Mouse (Mus musculus) left cerebral cortex, adult 2 months (tissue): Measurements from ENCODE around the gene Zfp704. TPM values are rescaled to one million over a fixed set of nuclear protein-coding genes. Genes with fewer than 3 reads are reported as not detected.
A peak's percentile ranks its signal among the peaks of the same experiment; 100 is the strongest.

Source experiments
- DNase-seq, 2 experiments: peaks; one replicate each; pipeline ENCODE4 v3.0.0; 2021 to 2022; ENCODE audit warnings: low spot score in 2 of 2, mixed read lengths in 1 of 2; ENCODE audit errors: extremely low spot score in 1 of 2
- H3K27ac ChIP-seq: fragments of 200-600 bp; 2 replicates; pipeline ENCODE4 v1.8.1; 2022
- H3K4me3 ChIP-seq: fragments of 200-600 bp; 2 replicates; pipeline ENCODE4 v1.8.1; 2022
- CTCF ChIP-seq: fragments of 200-600 bp; IDR thresholded peaks from 2 replicates; pipeline ENCODE4 v1.8.1; 2022; ENCODE audit warnings: antibody characterized with exemption, mild to moderate bottlenecking, moderate library complexity
- intact Hi-C: fragments of 180-260 bp; cut with DNase I; formaldehyde crosslinking; loops from one replicate; pipeline ENCODE4 v1.15.1; 2025
- total RNA-seq, 2 experiments: library from RNA; stranded (reverse); gene quantifications; 2 replicates each; pipeline ENCODE4 v1.2.3; 2021

Zfp704 gene
- total RNA-seq, 2 experiments from 2014 or later, result 31.7 to 34.6 TPM

DNA sequence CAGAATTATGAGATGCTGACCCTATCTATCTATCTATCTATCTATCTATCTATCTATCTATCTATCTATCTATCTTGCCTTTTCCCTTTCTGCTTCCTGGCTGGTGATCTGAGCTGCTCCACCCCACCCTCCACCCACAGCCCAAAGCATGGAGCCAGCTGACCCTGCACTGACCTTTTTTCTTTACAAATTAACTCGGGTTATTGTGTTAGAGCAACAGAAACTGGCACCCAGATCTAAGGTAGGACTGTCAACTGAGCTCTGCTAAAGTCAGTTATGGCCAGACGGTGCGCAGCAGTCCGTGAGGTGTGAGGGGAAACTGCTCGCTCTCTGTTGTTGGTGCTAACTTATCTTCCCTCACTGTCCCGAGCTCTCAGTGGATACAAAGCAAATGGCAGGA, 87.9 kb downstream of the Zfp704 start:
- H3K27ac ChIP-seq, result no peak overlapping the region
- no peak overlapping the region for H3K4me3 ChIP-seq
- DNase-seq, result no peak
- TF ChIP-seq CTCF, result no peak
- intact Hi-C loops, result loop anchor here (5.0 kb wide), 1 partner anchor 85 kb away; no protein-coding TSS in a partner anchor

DNA sequence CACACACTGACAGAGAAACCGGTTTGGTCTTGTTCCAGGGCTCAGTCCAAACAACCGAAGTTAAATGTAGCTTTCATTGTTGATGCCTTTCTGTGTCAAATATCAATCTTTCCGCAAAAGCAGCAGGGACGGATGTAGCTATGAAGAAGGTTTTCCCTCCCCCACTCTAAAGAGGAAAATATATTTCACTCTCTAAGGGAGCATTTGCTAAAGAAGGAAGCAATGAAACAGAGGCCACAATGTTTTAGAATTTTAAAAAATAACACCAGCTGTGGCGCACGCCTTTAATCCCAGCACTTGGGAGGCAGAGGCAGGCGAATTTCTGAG, 89.2 kb downstream of the Zfp704 start:
- no peak for TF ChIP-seq CTCF
- H3K4me3 ChIP-seq, result no peak overlapping the region
- intact Hi-C loops, result loop anchor here (5.0 kb wide), 1 partner anchor 87 kb away; no protein-coding TSS in a partner anchor

DNA sequence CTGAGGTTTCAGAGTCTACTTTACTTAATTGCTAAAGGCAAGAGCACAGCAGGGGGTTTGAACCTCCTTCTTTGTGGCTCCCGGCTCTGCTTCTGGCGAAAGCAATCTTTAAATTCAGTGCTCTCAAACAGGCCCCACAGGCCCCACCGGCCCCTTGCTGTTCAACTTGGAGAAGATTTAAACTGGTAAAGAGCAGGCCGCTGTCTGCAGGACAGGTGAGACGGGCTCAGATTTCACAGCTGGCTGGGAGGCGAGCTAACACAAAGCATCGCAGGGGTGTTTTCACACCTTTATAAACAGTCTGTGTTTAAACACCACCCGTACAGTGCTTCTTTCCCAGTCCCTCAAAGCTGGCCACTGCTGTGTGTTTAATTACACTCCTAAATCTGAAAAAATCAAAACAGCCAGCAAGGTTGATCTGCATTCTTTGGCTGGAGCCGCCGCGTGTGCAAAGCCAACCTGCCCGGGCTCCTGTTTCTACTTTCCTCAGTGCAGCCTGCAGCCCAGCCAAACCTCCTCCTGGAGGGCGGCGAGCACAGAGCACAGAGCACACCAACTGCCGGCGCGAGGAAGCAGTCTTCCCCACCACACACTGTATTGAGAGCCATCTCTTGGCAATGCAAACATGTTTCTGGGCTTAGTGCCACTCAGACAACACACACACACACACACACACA, 89.7 kb downstream of the Zfp704 start:
- TF ChIP-seq CTCF, result no peak; the same call in 1 of the 2 replicates
- H3K27ac ChIP-seq, result peak overlapping the region; percentile 59
- intact Hi-C loops, result loop anchor here (5.0 kb wide), 1 partner anchor 87 kb away; no protein-coding TSS in a partner anchor
- no peak overlapping the region for H3K4me3 ChIP-seq
- peak; percentile 50 to 54 for DNase-seq

More for the DNA sequence above, 89.2 kb downstream of the Zfp704 start:
- DNase-seq, result no peak
- no peak overlapping the region for H3K27ac ChIP-seq

DNA sequence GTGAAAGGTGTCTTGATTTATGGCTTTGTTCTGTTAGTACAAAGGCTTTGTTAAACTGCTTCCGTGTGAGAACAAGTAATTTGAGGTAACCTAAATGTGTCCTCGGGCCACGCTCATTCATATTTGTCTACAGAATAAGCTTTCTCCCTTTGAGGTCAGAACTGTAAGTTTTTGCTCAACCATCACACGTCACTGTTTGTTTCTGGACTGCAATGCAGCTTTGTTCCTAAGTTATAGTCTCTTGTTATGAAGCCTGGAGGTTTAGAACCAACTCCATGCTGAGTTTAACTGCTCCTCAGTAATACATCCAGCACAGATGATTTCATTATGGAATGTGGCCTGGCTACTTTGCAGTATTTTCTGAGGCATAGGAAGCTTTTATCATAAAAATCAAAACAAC, 90.4 kb downstream of the Zfp704 start:
- no peak for TF ChIP-seq CTCF
- no peak overlapping the region for H3K27ac ChIP-seq
- H3K4me3 ChIP-seq, result no peak overlapping the region
- no peak for DNase-seq
- intact Hi-C loops, result no loop called here

DNA sequence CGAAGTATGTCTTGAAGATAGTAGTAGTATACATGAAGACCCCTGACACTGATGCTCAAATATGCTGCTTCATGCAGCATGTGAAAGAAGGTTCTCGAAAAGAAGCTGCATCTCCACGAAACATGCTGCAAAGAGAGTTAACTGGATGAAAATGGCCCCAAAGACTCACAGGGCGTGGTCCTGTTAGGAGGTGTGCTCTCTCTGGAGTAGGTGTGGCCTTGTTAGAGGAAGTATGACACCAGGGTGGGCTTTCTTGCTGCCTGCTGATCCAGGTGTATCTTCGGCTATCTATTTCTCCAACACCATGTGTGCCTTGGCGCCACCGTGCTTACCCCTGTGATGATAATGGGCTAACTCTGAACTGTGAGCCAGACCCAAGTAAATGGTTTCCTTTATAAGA, 90.9 kb downstream of the Zfp704 start:
- Histone ChIP-seq H3K27ac (no peak overlapping the region), H3K4me3 (no peak overlapping the region)
- intact Hi-C loops, result no loop called here
- no peak for TF ChIP-seq CTCF
- DNase-seq, result no peak

DNA sequence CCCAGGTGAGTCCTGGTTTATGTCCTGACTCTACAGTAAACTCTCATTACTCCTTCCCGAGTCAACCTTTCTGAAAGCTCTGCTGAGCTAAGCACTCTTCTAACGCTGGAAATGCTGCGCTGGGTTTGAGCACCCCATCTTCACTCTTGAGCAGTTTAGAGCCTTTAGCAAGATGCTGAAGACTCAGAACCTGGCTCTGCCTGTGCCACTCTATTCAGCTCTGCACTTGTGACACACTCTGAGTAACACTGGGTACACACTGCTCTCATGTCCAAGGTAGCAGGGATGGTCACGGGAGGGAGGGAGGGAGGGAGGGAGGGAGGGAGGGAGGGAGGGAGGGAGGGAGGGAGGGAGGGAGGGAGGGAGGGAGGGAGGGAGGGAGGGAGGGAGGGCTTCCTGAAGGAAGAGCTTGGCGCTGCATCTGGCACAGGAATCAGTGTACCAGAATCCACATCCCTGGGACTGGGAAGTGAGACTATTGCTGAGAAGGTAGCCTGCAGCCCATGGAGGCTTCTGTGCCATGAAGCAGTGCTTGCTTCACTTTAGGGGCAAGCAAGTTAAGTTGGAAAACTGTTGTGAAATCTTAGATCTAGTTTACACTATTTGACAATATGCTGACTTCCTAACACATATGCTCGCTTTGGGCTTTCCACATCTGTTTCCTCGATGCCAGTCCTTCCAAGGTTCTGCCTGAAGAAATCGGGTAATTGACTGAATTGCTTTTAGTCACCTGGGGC, 93.6 kb downstream of the Zfp704 start:
- no peak overlapping the region for H3K4me3 ChIP-seq
- no peak for DNase-seq
- intact Hi-C loops, result no loop called here
- no peak overlapping the region for H3K27ac ChIP-seq
- TF ChIP-seq CTCF, result no peak

DNA sequence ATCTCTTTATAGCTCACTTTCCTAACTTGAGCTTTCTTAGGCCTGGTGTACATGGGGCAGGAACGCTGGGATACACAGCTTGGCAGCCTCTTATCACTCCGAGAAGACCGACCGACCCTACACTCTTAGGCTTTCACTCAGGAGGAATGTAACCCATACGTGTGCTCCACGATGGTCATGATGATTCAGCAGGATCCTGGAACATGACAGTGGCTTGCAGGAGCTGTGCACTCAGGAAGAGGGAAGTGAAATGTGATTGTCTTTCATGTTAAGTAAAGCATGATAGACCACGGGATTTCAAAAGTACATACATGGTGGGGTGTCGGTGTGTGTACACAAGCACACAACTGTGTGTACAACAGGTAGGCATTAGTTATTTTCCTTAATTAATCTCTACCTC, 94.4 kb downstream of the Zfp704 start:
- no peak for TF ChIP-seq CTCF
- Histone ChIP-seq H3K4me3 (no peak overlapping the region), H3K27ac (no peak overlapping the region)
- intact Hi-C loops, result no loop called here
- DNase-seq, result no peak

DNA sequence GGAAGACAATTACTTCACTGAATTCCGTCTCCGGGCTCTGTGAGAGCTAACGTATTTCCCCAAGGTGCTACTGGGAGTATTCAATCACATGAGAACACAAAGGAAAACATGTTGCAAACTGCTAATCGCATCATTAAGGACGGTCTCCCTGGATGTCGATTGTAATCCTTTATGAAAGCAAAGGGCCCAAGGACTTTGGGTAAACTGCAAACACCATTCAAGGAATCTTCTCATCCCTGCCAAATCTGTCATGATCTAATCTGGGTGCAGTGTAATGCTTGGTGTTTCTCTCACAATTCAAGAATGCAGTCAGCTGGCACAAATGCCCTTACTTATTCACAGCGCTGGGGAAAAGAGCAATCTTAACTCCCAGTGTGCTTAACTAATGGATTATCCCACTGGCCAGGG, 96.2 kb downstream of the Zfp704 start:
- DNase-seq, result no peak
- TF ChIP-seq CTCF, result no peak
- Histone ChIP-seq H3K27ac (no peak overlapping the region), H3K4me3 (no peak overlapping the region)
- intact Hi-C loops, result no loop called here

DNA sequence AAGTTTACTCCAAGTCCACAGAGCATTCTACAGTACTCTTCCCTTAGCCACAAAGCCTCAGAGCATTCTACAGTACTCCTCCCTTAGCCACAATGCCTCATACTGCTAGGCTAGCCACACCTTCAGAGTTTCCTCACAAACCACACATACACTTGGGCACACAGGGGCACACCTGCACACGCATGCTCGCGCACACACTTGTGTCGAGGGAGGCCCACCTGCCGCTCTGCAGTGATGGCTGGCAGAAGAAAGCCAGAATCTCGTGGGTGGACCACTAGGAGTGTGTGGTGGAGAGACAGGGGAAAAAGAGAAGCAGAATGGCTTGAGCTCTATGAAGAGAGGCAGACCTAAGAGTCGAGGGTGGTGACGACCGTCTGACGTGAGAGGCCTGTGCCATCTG, 97.7 kb downstream of the Zfp704 start:
- no peak for DNase-seq
- Histone ChIP-seq H3K4me3 (no peak overlapping the region), H3K27ac (no peak overlapping the region)
- intact Hi-C loops, result no loop called here
- TF ChIP-seq CTCF, result no peak

DNA sequence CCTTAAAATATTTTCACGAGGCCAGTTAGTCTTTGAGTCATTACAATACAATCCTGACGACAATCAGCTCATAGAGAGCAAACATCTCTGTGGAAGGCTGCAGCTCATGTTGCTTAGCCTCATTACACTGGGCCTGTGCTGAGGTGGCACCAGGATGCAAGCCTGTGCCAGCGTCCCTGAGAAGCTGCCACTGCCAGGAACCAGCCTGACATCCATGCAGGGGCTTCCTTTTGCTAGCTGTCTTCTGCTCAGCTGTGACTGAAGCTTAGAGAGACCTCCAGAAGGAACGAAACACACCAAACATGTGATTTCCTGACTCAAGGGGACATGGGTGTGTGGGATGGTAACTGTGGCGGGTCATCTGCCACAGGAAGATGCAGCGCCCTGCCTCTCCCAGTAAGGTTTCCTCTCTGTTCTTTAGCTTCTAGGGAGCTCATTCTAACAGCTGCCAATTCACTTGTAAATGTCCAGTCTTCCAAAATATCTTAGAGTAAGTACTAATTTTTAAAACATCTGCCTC, 104.1 kb downstream of the Zfp704 start:
- H3K27ac ChIP-seq, result peak overlapping the region; percentile 59

DNA sequence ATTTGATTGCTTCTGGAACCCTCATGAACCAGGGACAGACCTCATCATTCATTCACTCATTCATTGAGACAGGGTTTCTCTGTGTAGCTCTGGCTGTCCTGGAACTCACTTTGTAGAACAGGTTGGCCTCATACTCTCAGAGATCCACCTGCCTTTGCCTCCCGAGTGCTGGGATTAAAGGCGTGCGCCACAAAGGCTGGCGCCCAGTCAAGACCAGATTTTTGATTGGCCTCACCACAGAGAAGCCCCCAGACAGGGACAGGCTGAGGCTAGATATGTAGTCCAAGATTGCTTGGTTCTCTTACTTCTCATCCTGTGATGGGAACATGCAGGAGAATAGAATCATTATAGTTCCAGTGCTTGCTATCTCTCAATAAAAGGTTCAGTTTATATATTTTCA, 105.5 kb downstream of the Zfp704 start:
- TF ChIP-seq CTCF, result no peak
- DNase-seq, result no peak
- H3K27ac ChIP-seq, result no peak overlapping the region
- no peak overlapping the region for H3K4me3 ChIP-seq
- intact Hi-C loops, result no loop called here

More for the DNA sequence above, 104.1 kb downstream of the Zfp704 start:
- TF ChIP-seq CTCF, result no peak
- intact Hi-C loops, result no loop called here
- no peak overlapping the region for H3K4me3 ChIP-seq
- DNase-seq, result no peak

DNA sequence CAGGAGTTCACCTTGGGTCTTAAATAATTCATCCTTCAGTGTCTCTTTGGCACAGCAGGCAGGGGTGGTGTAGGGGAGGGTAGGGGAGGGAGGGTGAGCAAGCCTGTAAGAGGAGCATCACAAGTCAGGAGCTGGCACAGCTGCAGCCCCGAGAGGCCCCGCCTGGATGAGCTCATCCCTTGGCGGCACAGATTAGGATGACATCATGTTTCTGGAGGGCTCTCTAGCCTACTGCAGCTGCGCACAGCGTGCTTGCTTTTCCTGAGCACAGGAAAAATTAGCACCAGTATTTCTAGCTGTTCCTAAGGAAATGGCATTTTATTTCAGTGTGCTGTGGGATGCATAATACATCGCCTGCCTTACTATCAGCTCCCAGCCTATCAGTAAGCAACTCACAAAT, 109.2 kb downstream of the Zfp704 start:
- Histone ChIP-seq H3K27ac (peak overlapping the region; percentile 71), H3K4me3 (no peak overlapping the region)
- peak; percentile 89 to 90 for DNase-seq
- intact Hi-C loops, result no loop called here
- no peak for TF ChIP-seq CTCF
